Mouse (Mus musculus) kidney, embryonic 15.5 days (tissue): ENCODE results near the gene Prss29. TPM values are rescaled to one million over a fixed set of nuclear protein-coding genes. Genes with fewer than 3 reads are reported as not detected.

Experiments
- ATAC-seq: fragments of 200-750 bp; cut with Nextera tagmentation; replicated peaks from 2 replicates; pipeline ENCODE4 v1.8.0; 2017; ENCODE audit warnings: moderate TSS enrichment; ENCODE audit not compliant: low FRiP score
- H3K27ac ChIP-seq: fragments of 300-500 bp; sonication (generic); 2 replicates; pipeline ENCODE4 v1.5.1; 2015; ENCODE audit warnings: mild to moderate bottlenecking, inconsistent platforms
- H3K27me3 ChIP-seq: fragments of 300-500 bp; sonication (generic); 2 replicates; pipeline ENCODE4 v1.6.1; 2015; ENCODE audit warnings: inconsistent platforms
- H3K36me3 ChIP-seq: fragments of 300-500 bp; sonication (generic); 2 replicates; pipeline ENCODE4 v1.6.1; 2015; ENCODE audit warnings: inconsistent platforms
- H3K4me1 ChIP-seq: fragments of 300-500 bp; sonication (generic); 2 replicates; pipeline ENCODE4 v1.6.1; 2015; ENCODE audit warnings: inconsistent platforms
- H3K4me2 ChIP-seq: fragments of 300-500 bp; sonication (generic); 2 replicates; pipeline ENCODE4 v1.6.1; 2015; ENCODE audit warnings: moderate library complexity, mild to moderate bottlenecking, inconsistent platforms
- H3K4me3 ChIP-seq: fragments of 300-500 bp; sonication (generic); replicated peaks from 2 replicates; pipeline ENCODE4 v1.5.1; 2015; ENCODE audit warnings: mild to moderate bottlenecking, inconsistent platforms
- H3K9ac ChIP-seq: fragments of 300-500 bp; sonication (generic); 2 replicates; pipeline ENCODE4 v1.6.1; 2015; ENCODE audit warnings: mild to moderate bottlenecking, inconsistent platforms
- H3K9me3 ChIP-seq: fragments of 300-500 bp; sonication (generic); replicated peaks from 2 replicates; pipeline ENCODE4 v1.6.1; 2016; ENCODE audit warnings: inconsistent platforms
- WGBS: fragments of 180-500 bp; shearing (Covaris S2); methylation state at CpG from one replicate; pipeline ENCODE4 v1.1.7; 2015; ENCODE audit warnings: mixed read lengths; 5-methylcytosine and 5-hydroxymethylcytosine counted together
- polyA plus RNA-seq: library from polyadenylated mRNA; unstranded; fragments of >200 nt; fragmentation: Nextera tagmentation; extraction: Ambion mirVana; gene quantifications from 2 replicates; pipeline ENCODE4 v1.2.1, GENCODE M21; 2015

Gene Prss29
- not detected in 2 replicates for polyA plus RNA-seq

GRCm38 (mm10) chr17:25318354-25318753, at the start of gene Prss29:
Prss29 (plus strand) TSS chr17:25318654.
- Histone ChIP-seq H3K27ac (no peak within 1 kb of the TSS), H3K4me3 (no peak within 1 kb of the TSS), H3K27me3 (no peaks in the 10 kb centered on the region), H3K4me2 (no peak within 1 kb of the TSS), H3K36me3 (no peaks in the 10 kb centered on the region), H3K9me3 (no peaks in the 10 kb centered on the region), H3K4me1 (no peaks in the 10 kb centered on the region), H3K9ac (no peak within 1 kb of the TSS)
- WGBS: 79% methylated on average over 5 of the region's 5 CpGs
- no peak for ATAC-seq

GRCm38 (mm10) chr17:25270795-25271335, 47.6 kb upstream of the Prss29 start:
- Histone ChIP-seq H3K27ac (no peak overlapping the region), H3K4me1 (peaks cover 34% of the 10 kb centered on the region), H3K9ac (peak overlapping the region; percentile 98), H3K27me3 (no peaks in the 10 kb centered on the region), H3K4me2 (peak overlapping the region; percentile 75), H3K9me3 (no peaks in the 10 kb centered on the region), H3K4me3 (peak overlapping the region; percentile 85), H3K36me3 (peaks cover 48% of the 10 kb centered on the region)
- WGBS: 60% methylated on average over 2 of the region's 2 CpGs
- ATAC-seq: no peak

GRCm38 (mm10) chr17:25272326-25272725, 46.1 kb upstream of the Prss29 start:
- Histone ChIP-seq H3K36me3 (peaks cover 34% of the 10 kb centered on the region), H3K4me3 (peak overlapping the region; percentile 85), H3K9me3 (no peaks in the 10 kb centered on the region), H3K4me2 (peak overlapping the region; percentile 75), H3K4me1 (peaks cover 34% of the 10 kb centered on the region), H3K27me3 (no peaks in the 10 kb centered on the region), H3K9ac (peak overlapping the region; percentile 98), H3K27ac (peak overlapping the region; percentile 98)
- no peak for ATAC-seq
- WGBS: 2% methylated on average over 10 of the region's 10 CpGs

- H3K4me2 ChIP-seq: peak overlapping the region; percentile 75
- H3K4me1 ChIP-seq: peaks cover 34% of the 10 kb centered on the region
- no peaks in the 10 kb centered on the region for H3K27me3 ChIP-seq
- peak; percentile 91 for ATAC-seq
- H3K4me3 ChIP-seq: peak overlapping the region; percentile 85
- peaks cover 26% of the 10 kb centered on the region for H3K36me3 ChIP-seq
- H3K9ac ChIP-seq: peak overlapping the region; percentile 98
- peak overlapping the region; percentile 98 for H3K27ac ChIP-seq
- H3K9me3 ChIP-seq: no peaks in the 10 kb centered on the region
- WGBS: under 1% methylated on average over 92 of the region's 92 CpGs
Observed at GRCm38 (mm10) chr17:25272951-25273705, 45.3 kb upstream of the Prss29 start.

- Histone ChIP-seq H3K9ac (peak overlapping the region; percentile 98), H3K4me2 (peak overlapping the region; percentile 75), H3K9me3 (no peaks in the 10 kb centered on the region), H3K27me3 (no peaks in the 10 kb centered on the region), H3K36me3 (peaks cover 18% of the 10 kb centered on the region), H3K27ac (peak overlapping the region; percentile 98), H3K4me1 (peaks cover 34% of the 10 kb centered on the region), H3K4me3 (peak overlapping the region; percentile 85)
- peak; percentile 89 for ATAC-seq
- under 1% methylated on average over 40 of the region's 45 CpGs for WGBS
Observed at GRCm38 (mm10) chr17:25273706-25274501, 44.5 kb upstream of the Prss29 start.

- Histone ChIP-seq H3K36me3 (peaks cover 9% of the 10 kb centered on the region), H3K27me3 (peaks cover 6% of the 10 kb centered on the region; the same call in 1 of the 2 replicates), H3K9ac (peak within 1 kb of the TSS; percentile 98), H3K27ac (peak within 1 kb of the TSS; percentile 98), H3K4me3 (peak within 1 kb of the TSS; percentile 85), H3K4me2 (peak within 1 kb of the TSS; percentile 75), H3K4me1 (peaks cover 29% of the 10 kb centered on the region), H3K9me3 (no peaks in the 10 kb centered on the region)
- WGBS: 81% methylated on average over 9 of the region's 9 CpGs
- no peak for ATAC-seq
Observed at GRCm38 (mm10) chr17:25274571-25275346, 43.7 kb upstream of the Prss29 start, which contains the start of gene Ube2i. Ube2i (minus strand) TSS chr17:25274622.

- Histone ChIP-seq H3K4me1 (peaks cover 21% of the 10 kb centered on the region), H3K9ac (no peak overlapping the region), H3K4me3 (no peak overlapping the region), H3K36me3 (peaks cover 1% of the 10 kb centered on the region; the same call in 1 of the 2 replicates), H3K27me3 (peaks cover 6% of the 10 kb centered on the region; the same call in 1 of the 2 replicates), H3K4me2 (no peak overlapping the region), H3K27ac (no peak overlapping the region), H3K9me3 (no peaks in the 10 kb centered on the region)
- no peak for ATAC-seq
- 95% methylated on average over 3 of the region's 3 CpGs for WGBS
Observed at GRCm38 (mm10) chr17:25275833-25276232, 42.6 kb upstream of the Prss29 start.

GRCm38 (mm10) chr17:25282133-25282532, 36.3 kb upstream of the Prss29 start:
- ATAC-seq: no peak
- H3K4me2 ChIP-seq: peak overlapping the region; percentile 17; the same call in 1 of the 2 replicates
- H3K4me3 ChIP-seq: no peak overlapping the region
- no peaks in the 10 kb centered on the region for H3K36me3 ChIP-seq
- H3K27me3 ChIP-seq: peaks cover 6% of the 10 kb centered on the region; the same call in 1 of the 2 replicates
- WGBS: 46% methylated on average over 11 of the region's 11 CpGs
- H3K9me3 ChIP-seq: no peaks in the 10 kb centered on the region
- no peaks in the 10 kb centered on the region for H3K4me1 ChIP-seq
- H3K27ac ChIP-seq: no peak overlapping the region
- no peak overlapping the region for H3K9ac ChIP-seq

GRCm38 (mm10) chr17:25285033-25285432, 33.4 kb upstream of the Prss29 start:
- no peaks in the 10 kb centered on the region for H3K9me3 ChIP-seq
- no peak overlapping the region for H3K27ac ChIP-seq
- no peak overlapping the region for H3K4me3 ChIP-seq
- no peak overlapping the region for H3K4me2 ChIP-seq
- WGBS: 20% methylated on average over 3 of the region's 3 CpGs
- no peaks in the 10 kb centered on the region for H3K36me3 ChIP-seq
- H3K4me1 ChIP-seq: no peaks in the 10 kb centered on the region
- H3K9ac ChIP-seq: no peak overlapping the region
- no peak for ATAC-seq
- H3K27me3 ChIP-seq: no peaks in the 10 kb centered on the region

- H3K4me1 ChIP-seq: no peaks in the 10 kb centered on the region
- 20% methylated on average over 4 of the region's 4 CpGs for WGBS
Observed at GRCm38 (mm10) chr17:25288842-25289241, 29.6 kb upstream of the Prss29 start.

GRCm38 (mm10) chr17:25290411-25290810, 28.0 kb upstream of the Prss29 start:
- ATAC-seq: no peak
- no peaks in the 10 kb centered on the region for H3K36me3 ChIP-seq
- 24% methylated on average over 4 of the region's 4 CpGs for WGBS
- no peaks in the 10 kb centered on the region for H3K9me3 ChIP-seq
- H3K27ac ChIP-seq: no peak overlapping the region
- no peak overlapping the region for H3K4me2 ChIP-seq
- H3K4me3 ChIP-seq: no peak overlapping the region
- no peaks in the 10 kb centered on the region for H3K4me1 ChIP-seq
- H3K9ac ChIP-seq: no peak overlapping the region
- no peaks in the 10 kb centered on the region for H3K27me3 ChIP-seq

More at GRCm38 (mm10) chr17:25288842-25289241, 29.6 kb upstream of the Prss29 start:
- no peak overlapping the region for H3K27ac ChIP-seq
- H3K27me3 ChIP-seq: no peaks in the 10 kb centered on the region
- no peak overlapping the region for H3K9ac ChIP-seq
- no peak overlapping the region for H3K4me3 ChIP-seq
- H3K36me3 ChIP-seq: no peaks in the 10 kb centered on the region
- H3K9me3 ChIP-seq: no peaks in the 10 kb centered on the region
- H3K4me2 ChIP-seq: no peak overlapping the region
- no peak for ATAC-seq
